Mouse (Mus musculus) bone marrow macrophage, adult 2 months (primary cell): ENCODE measurements at regions not wholly inside any gene's neighbourhood (a gene's known extent, or its start where the extent isn't known, plus 50 kb on each side); places are given as distances from the start of the nearest gene placed in this dataset.

Experiments
- CTCF ChIP-seq: IDR thresholded peaks from 2 replicates; pipeline ENCODE4 v1.5.1; 2012; ENCODE audit warnings: low read depth, mild to moderate bottlenecking, low read length, moderate library complexity
- POLR2A ChIP-seq: IDR thresholded peaks from 2 replicates; pipeline ENCODE4 v1.6.1; 2012; ENCODE audit warnings: mild to moderate bottlenecking, low read depth, low read length, borderline replicate concordance

GRCm38 (mm10) chr11:32998687-32999605 is 148.3 kb downstream of the Fgf18 start:
- TF ChIP-seq CTCF, result no peak
- no peak for TF ChIP-seq POLR2A
